Mouse (Mus musculus): ENCODE measurements at regions not wholly inside any gene's neighbourhood (a gene's known extent, or its start where the extent isn't known, plus 50 kb on each side); places are given as distances from the start of the nearest gene placed in this dataset.
"Not testable (repeated sequence)": the region's sequence is repeated elsewhere in the genome, so short reads cannot be mapped to it uniquely, and the experiment has no call there.

GRCm38 (mm10) chr14:104410730-104411129 lies 57.1 kb downstream of the Pou4f1 start:
- H3K4me1 ChIP-seq: no peaks in the 10 kb centered on the region
- no peak overlapping the region for H3K9ac ChIP-seq
- no peaks in the 10 kb centered on the region for H3K36me3 ChIP-seq
- no peak overlapping the region for H3K4me3 ChIP-seq (replicated peaks)
- H3K27ac ChIP-seq: no peak overlapping the region
- H3K9me3 ChIP-seq (replicated peaks): no peaks in the 10 kb centered on the region
- no peaks in the 10 kb centered on the region for H3K27me3 ChIP-seq
- H3K4me2 ChIP-seq: no peak overlapping the region
- ATAC-seq (replicated peaks; ENCODE audit: low FRiP score): no peak
- WGBS: 39% methylated on average over 2 of the region's 2 CpGs

- Histone ChIP-seq H3K27me3 (no peaks in the 10 kb centered on the region), H3K9me3 (replicated peaks) (no peaks in the 10 kb centered on the region), H3K4me1 (no peaks in the 10 kb centered on the region), H3K36me3 (no peaks in the 10 kb centered on the region), H3K4me2 (no peak overlapping the region), H3K27ac (no peak overlapping the region), H3K4me3 (replicated peaks) (no peak overlapping the region), H3K9ac (no peak overlapping the region)
- no peak for ATAC-seq (replicated peaks; ENCODE audit: low FRiP score)
- WGBS: 17% methylated on average over 6 of the region's 6 CpGs
These were observed 57.5 kb downstream of the Pou4f1 start for GRCm38 (mm10) chr14:104410292-104410691.

GRCm38 (mm10) chr14:104406062-104406461 lies 61.7 kb downstream of the Pou4f1 start:
- Histone ChIP-seq H3K4me1 (no peaks in the 10 kb centered on the region), H3K27ac (no peak overlapping the region), H3K9me3 (replicated peaks) (no peaks in the 10 kb centered on the region), H3K4me3 (replicated peaks) (no peak overlapping the region), H3K9ac (no peak overlapping the region), H3K4me2 (no peak overlapping the region), H3K36me3 (no peaks in the 10 kb centered on the region), H3K27me3 (no peaks in the 10 kb centered on the region)
- WGBS: 80% methylated on average over 3 of the region's 3 CpGs
- no peak for ATAC-seq (replicated peaks; ENCODE audit: low FRiP score)

GRCm38 (mm10) chr14:104389297-104390071 lies 78.3 kb downstream of the Pou4f1 start:
- Histone ChIP-seq H3K4me1 (no peaks in the 10 kb centered on the region), H3K4me3 (replicated peaks) (no peak overlapping the region), H3K36me3 (no peaks in the 10 kb centered on the region), H3K27ac (no peak overlapping the region), H3K9ac (no peak overlapping the region), H3K4me2 (no peak overlapping the region), H3K9me3 (replicated peaks) (no peaks in the 10 kb centered on the region), H3K27me3 (no peaks in the 10 kb centered on the region)
- ATAC-seq (replicated peaks; ENCODE audit: low FRiP score): no peak
- WGBS: 88% methylated on average over 8 of the region's 8 CpGs

GRCm38 (mm10) chr14:104388879-104389278 lies 78.9 kb downstream of the Pou4f1 start:
- 85% methylated on average over 2 of the region's 2 CpGs for WGBS
- no peaks in the 10 kb centered on the region for H3K27me3 ChIP-seq
- no peak overlapping the region for H3K9ac ChIP-seq
- H3K9me3 ChIP-seq (replicated peaks): no peaks in the 10 kb centered on the region
- H3K4me3 ChIP-seq (replicated peaks): no peak overlapping the region
- H3K27ac ChIP-seq: no peak overlapping the region
- H3K4me1 ChIP-seq: no peaks in the 10 kb centered on the region
- no peak for ATAC-seq (replicated peaks; ENCODE audit: low FRiP score)
- H3K4me2 ChIP-seq: no peak overlapping the region
- no peaks in the 10 kb centered on the region for H3K36me3 ChIP-seq

- H3K27me3 ChIP-seq: no peaks in the 10 kb centered on the region
- WGBS: 70% methylated on average over 5 of the region's 5 CpGs
- no peak overlapping the region for H3K27ac ChIP-seq
- H3K4me2 ChIP-seq: no peak overlapping the region
- no peaks in the 10 kb centered on the region for H3K36me3 ChIP-seq
- no peaks in the 10 kb centered on the region for H3K4me1 ChIP-seq
- no peak overlapping the region for H3K4me3 ChIP-seq (replicated peaks)
- no peaks in the 10 kb centered on the region for H3K9me3 ChIP-seq (replicated peaks)
- ATAC-seq (replicated peaks; ENCODE audit: low FRiP score): no peak
- no peak overlapping the region for H3K9ac ChIP-seq
These were observed 86.8 kb downstream of the Pou4f1 start for GRCm38 (mm10) chr14:104380986-104381385.

GRCm38 (mm10) chr14:104372776-104373175 lies 95.0 kb downstream of the Pou4f1 start:
- no peak overlapping the region for H3K27ac ChIP-seq
- no peak for ATAC-seq (replicated peaks; ENCODE audit: low FRiP score)
- H3K36me3 ChIP-seq: no peaks in the 10 kb centered on the region
- H3K4me3 ChIP-seq (replicated peaks): no peak overlapping the region
- no peaks in the 10 kb centered on the region for H3K4me1 ChIP-seq
- 58% methylated on average over 7 of the region's 7 CpGs for WGBS
- no peak overlapping the region for H3K9ac ChIP-seq
- no peak overlapping the region for H3K4me2 ChIP-seq
- no peaks in the 10 kb centered on the region for H3K27me3 ChIP-seq
- H3K9me3 ChIP-seq (replicated peaks): no peaks in the 10 kb centered on the region

- WGBS: 71% methylated on average over 1 of the region's 1 CpGs
- H3K27ac ChIP-seq: no peak overlapping the region
- H3K4me3 ChIP-seq (replicated peaks): no peak overlapping the region
- H3K27me3 ChIP-seq: no peaks in the 10 kb centered on the region
- H3K4me1 ChIP-seq: no peaks in the 10 kb centered on the region
- no peak overlapping the region for H3K9ac ChIP-seq
- ATAC-seq (replicated peaks; ENCODE audit: low FRiP score): no peak
- H3K4me2 ChIP-seq: no peak overlapping the region
- no peaks in the 10 kb centered on the region for H3K9me3 ChIP-seq (replicated peaks)
- no peaks in the 10 kb centered on the region for H3K36me3 ChIP-seq
These were observed 111.2 kb downstream of the Pou4f1 start for GRCm38 (mm10) chr14:104356636-104357035.

- H3K9me3 ChIP-seq (replicated peaks); H3K9ac ChIP-seq; H3K27ac ChIP-seq; H3K36me3 ChIP-seq; H3K4me2 ChIP-seq; H3K4me3 ChIP-seq (replicated peaks); H3K27me3 ChIP-seq; H3K4me1 ChIP-seq; ATAC-seq (replicated peaks; ENCODE audit: low FRiP score): not testable (repeated sequence)
- WGBS: 95% methylated on average over 15 of the region's 15 CpGs
These were observed 131.0 kb downstream of the Pou4f1 start for GRCm38 (mm10) chr14:104336783-104337182.

- Histone ChIP-seq H3K4me2 (peak overlapping the region; percentile 32), H3K4me1 (no peaks in the 10 kb centered on the region)
- peak; percentile 96 for ATAC-seq (replicated peaks; ENCODE audit: low FRiP score)
These were observed 141.7 kb downstream of the Pou4f1 start for GRCm38 (mm10) chr14:104326089-104326488.

GRCm38 (mm10) chr14:104300141-104300540 lies 167.7 kb downstream of the Pou4f1 start:
- 76% methylated on average over 5 of the region's 5 CpGs for WGBS

More at GRCm38 (mm10) chr14:104326089-104326488, 141.7 kb downstream of the Pou4f1 start:
- no peaks in the 10 kb centered on the region for H3K27me3 ChIP-seq
- no peak overlapping the region for H3K27ac ChIP-seq
- H3K9me3 ChIP-seq (replicated peaks): no peaks in the 10 kb centered on the region
- no peak overlapping the region for H3K9ac ChIP-seq
- 28% methylated on average over 10 of the region's 10 CpGs for WGBS
- H3K4me3 ChIP-seq (replicated peaks): no peak overlapping the region
- H3K36me3 ChIP-seq: no peaks in the 10 kb centered on the region

GRCm38 (mm10) chr14:104298312-104298711 lies 169.5 kb downstream of the Pou4f1 start:
- ATAC-seq (replicated peaks; ENCODE audit: low FRiP score): no peak
- Histone ChIP-seq H3K4me3 (replicated peaks) (no peak overlapping the region), H3K9me3 (replicated peaks) (no peaks in the 10 kb centered on the region), H3K9ac (no peak overlapping the region), H3K27me3 (no peaks in the 10 kb centered on the region), H3K36me3 (no peaks in the 10 kb centered on the region), H3K4me2 (no peak overlapping the region), H3K4me1 (0 out of 2 replicates have a peak, but pooled peaks cover 3% of the 10 kb centered on the region), H3K27ac (no peak overlapping the region)
- WGBS: 43% methylated on average over 4 of the region's 4 CpGs

More at GRCm38 (mm10) chr14:104300141-104300540, 167.7 kb downstream of the Pou4f1 start:
- no peaks in the 10 kb centered on the region for H3K27me3 ChIP-seq
- H3K4me1 ChIP-seq: 0 out of 2 replicates have a peak, but pooled peaks cover 3% of the 10 kb centered on the region
- no peaks in the 10 kb centered on the region for H3K9me3 ChIP-seq (replicated peaks)
- no peak overlapping the region for H3K4me3 ChIP-seq (replicated peaks)
- no peak overlapping the region for H3K27ac ChIP-seq
- H3K9ac ChIP-seq: no peak overlapping the region
- no peaks in the 10 kb centered on the region for H3K36me3 ChIP-seq
- ATAC-seq (replicated peaks; ENCODE audit: low FRiP score): no peak
- H3K4me2 ChIP-seq: no peak overlapping the region

All from kidney, embryonic 15.5 days (tissue).